In genomic region chr6:97052196-97052770, GRCm38 (mm10) we compare ENCODE assay signal across 26 mouse cellular contexts. TPM values are rescaled to one million over a fixed set of nuclear protein-coding genes. Genes with fewer than 3 reads are reported as not detected.
DNase-seq lines count a peak whose midpoint lies in the region; ATAC-seq and TF ChIP-seq lines count a peak whose summit lies in the region.
"Had no signal": no experiment of that assay in that cellular context is flagged by ENCODE, and none has a peak within 500 bp of the region (broad histone marks: within the 10 kb centered on the region; RNA-seq: fewer than 3 reads in every experiment).

No protein-coding gene starts in this region.

- no peaks in the 10 kb centered on the region for H3K27me3 ChIP-seq in forebrain, embryonic 14.5 days (replicated peaks; ENCODE audit: control insufficient read depth, insufficient read depth, low read length)
- no peaks in the 10 kb centered on the region for H3K27me3 ChIP-seq in forebrain, embryonic 11.5 days (ENCODE audit: control insufficient read depth, insufficient read depth, low read length)
- H3K27me3 ChIP-seq in heart, embryonic 10.5 days (ENCODE audit: insufficient read depth, poor library complexity, severe bottlenecking): peaks cover 5% of the 10 kb centered on the region; the same call in 1 of the 2 replicates
- peaks cover 2% of the 10 kb centered on the region for H3K27me3 ChIP-seq in kidney, embryonic 15.5 days
- H3K27me3 ChIP-seq: embryonic facial prominence, embryonic 15.5 days; forebrain, embryonic 15.5 days had no signal

- no peaks in the 10 kb centered on the region for H3K9me3 ChIP-seq in forebrain, embryonic 14.5 days (replicated peaks; ENCODE audit: control insufficient read depth, low read length)
- H3K9me3 ChIP-seq in forebrain, embryonic 11.5 days (ENCODE audit: control insufficient read depth, low read length): no peaks in the 10 kb centered on the region
- H3K9me3 ChIP-seq in heart, embryonic 10.5 days: no peaks in the 10 kb centered on the region
- H3K9me3 ChIP-seq in kidney, embryonic 15.5 days (replicated peaks): no peaks in the 10 kb centered on the region
- H3K9me3 ChIP-seq: embryonic facial prominence, embryonic 13.5 days; embryonic facial prominence, embryonic 15.5 days; forebrain, embryonic 12.5 days; forebrain, embryonic 15.5 days had no signal

- WGBS in forebrain, embryonic 14.5 days: 47% methylated on average over 8 of the region's 8 CpGs
- 81% methylated on average over 8 of the region's 8 CpGs for WGBS in forebrain, embryonic 11.5 days
- 78% methylated on average over 8 of the region's 8 CpGs for WGBS in heart, embryonic 10.5 days
- WGBS in kidney, embryonic 15.5 days: 80% methylated on average over 8 of the region's 8 CpGs

- no peak for ATAC-seq in forebrain, embryonic 14.5 days
- ATAC-seq in forebrain, embryonic 11.5 days (replicated peaks; ENCODE audit: low FRiP score): no peak
- no peak for ATAC-seq in kidney, embryonic 15.5 days (replicated peaks; ENCODE audit: low FRiP score)
- ATAC-seq: activated CD4-positive, CD25-positive, alpha-beta regulatory T cell, adult 4 months; forebrain, embryonic 15.5 days; Patski had no signal

- H3K4me2 ChIP-seq in forebrain, embryonic 14.5 days (ENCODE audit: low read length): no peak overlapping the region
- no peak overlapping the region for H3K4me2 ChIP-seq in forebrain, embryonic 11.5 days (ENCODE audit: low read depth, low read length, severe bottlenecking)
- H3K4me2 ChIP-seq in kidney, embryonic 15.5 days: no peak overlapping the region
- H3K4me2 ChIP-seq: embryonic facial prominence, embryonic 13.5 days; embryonic facial prominence, embryonic 15.5 days; forebrain, embryonic 12.5 days; forebrain, embryonic 15.5 days had no signal

- TF ChIP-seq CTCF in brain, embryonic 14.5 days (IDR thresholded peaks at IDR 0.05; ENCODE audit: borderline replicate concordance, extremely low read depth, insufficient read depth, insufficient read length): no peak

- no peak for TF ChIP-seq POLR2A in brain, embryonic 14.5 days (IDR thresholded peaks at IDR 0.05; ENCODE audit: borderline replicate concordance, extremely low read depth, insufficient read depth, insufficient read length, poor library complexity, severe bottlenecking)

- no peak overlapping the region for H3K27ac ChIP-seq in forebrain, embryonic 14.5 days (ENCODE audit: low read depth, low read length)
- no peak overlapping the region for H3K27ac ChIP-seq in forebrain, embryonic 11.5 days (ENCODE audit: low read depth, low read length)
- H3K27ac ChIP-seq in heart, embryonic 10.5 days: no peak overlapping the region
- H3K27ac ChIP-seq in kidney, embryonic 15.5 days: no peak overlapping the region
- H3K27ac ChIP-seq: embryonic facial prominence, embryonic 13.5 days; embryonic facial prominence, embryonic 15.5 days; forebrain, embryonic 12.5 days; forebrain, embryonic 15.5 days had no signal

- H3K4me3 ChIP-seq in forebrain, embryonic 14.5 days (ENCODE audit: low read depth, low read length): no peak overlapping the region
- no peak overlapping the region for H3K4me3 ChIP-seq in forebrain, embryonic 11.5 days (ENCODE audit: low read depth, low read length)
- H3K4me3 ChIP-seq in heart, embryonic 10.5 days: no peak overlapping the region
- H3K4me3 ChIP-seq in kidney, embryonic 15.5 days (replicated peaks): no peak overlapping the region
- H3K4me3 ChIP-seq: embryonic facial prominence, embryonic 13.5 days; embryonic facial prominence, embryonic 15.5 days; erythroblast, embryonic 14.5 days; forebrain, embryonic 12.5 days; forebrain, embryonic 15.5 days had no signal

- no peaks in the 10 kb centered on the region for H3K36me3 ChIP-seq in forebrain, embryonic 14.5 days (ENCODE audit: control insufficient read depth, insufficient read depth, low read length)
- no peaks in the 10 kb centered on the region for H3K36me3 ChIP-seq in forebrain, embryonic 11.5 days (ENCODE audit: control insufficient read depth, insufficient read depth, low read length)
- no peaks in the 10 kb centered on the region for H3K36me3 ChIP-seq in heart, embryonic 10.5 days
- no peaks in the 10 kb centered on the region for H3K36me3 ChIP-seq in kidney, embryonic 15.5 days
- H3K36me3 ChIP-seq: embryonic facial prominence, embryonic 13.5 days; embryonic facial prominence, embryonic 15.5 days; forebrain, embryonic 12.5 days; forebrain, embryonic 15.5 days had no signal

- H3K4me1 ChIP-seq in forebrain, embryonic 14.5 days (ENCODE audit: control insufficient read depth, insufficient read depth, low read length): no peaks in the 10 kb centered on the region
- H3K4me1 ChIP-seq in forebrain, embryonic 11.5 days (replicated peaks; ENCODE audit: control insufficient read depth, insufficient read depth, low read length): no peaks in the 10 kb centered on the region
- no peaks in the 10 kb centered on the region for H3K4me1 ChIP-seq in heart, embryonic 10.5 days
- H3K4me1 ChIP-seq in kidney, embryonic 15.5 days: no peaks in the 10 kb centered on the region
- H3K4me1 ChIP-seq: embryonic facial prominence, embryonic 13.5 days; embryonic facial prominence, embryonic 15.5 days; forebrain, embryonic 15.5 days had no signal

- peak; percentile 48 for DNase-seq in forebrain, embryonic 14.5 days (ENCODE audit: low spot score)
- no peak for DNase-seq in forebrain, embryonic 11.5 days (ENCODE audit: low spot score)
- DNase-seq in heart, adult 11 months: peak; percentile 1
- no peak for DNase-seq in heart, embryonic 10.5 days (ENCODE audit: low spot score)
- DNase-seq in layer of hippocampus, postnatal 10 days (ENCODE audit: low spot score in 2 of 2): peak; percentile 16 to 19
- no peak for DNase-seq in layer of hippocampus, adult 9-10 months (ENCODE audit: low spot score)
- DNase-seq in brain, embryonic 14.5 days (ENCODE audit: low read depth): peak; percentile 50
- DNase-seq: adrenal gland, adult 8-10 months; adrenal gland, postnatal 14 days; adrenal gland, postnatal 36 days; cerebellum, adult 11 months; cerebellum, adult 2 months; cerebellum, adult 9-10 months; cerebellum, postnatal 36 days; embryo, embryonic 11 days had no signal

- H3K9ac ChIP-seq in forebrain, embryonic 14.5 days (ENCODE audit: low read length): no peak overlapping the region
- H3K9ac ChIP-seq in forebrain, embryonic 11.5 days (ENCODE audit: low read length): no peak overlapping the region
- H3K9ac ChIP-seq in kidney, embryonic 15.5 days: no peak overlapping the region
- H3K9ac ChIP-seq: embryonic facial prominence, embryonic 13.5 days; embryonic facial prominence, embryonic 15.5 days; forebrain, embryonic 12.5 days; forebrain, embryonic 15.5 days had no signal

RNA-seq across cellular contexts. Expression of gene Fam19a4, which starts 7.9 kb away (rescaled TPM):
- 0.83 and 1.1 TPM in 2 replicates for polyA plus RNA-seq in forebrain, embryonic 14.5 days (2014; fragmentation: Nextera tagmentation; extraction: Ambion mirVana)
- 0.41 and 0.87 TPM in 2 replicates for polyA plus RNA-seq in forebrain, embryonic 11.5 days (2014; fragmentation: Nextera tagmentation; extraction: Ambion mirVana)
- 0.11 TPM in 1 of 2 replicates, not detected in the other for polyA plus RNA-seq in heart, embryonic 10.5 days (2016; fragmentation: Nextera tagmentation; extraction: Ambion mirVana)
- under 1 TPM; 0.33 to 0.55 TPM for total RNA-seq in layer of hippocampus, postnatal 10 days (2021)
- polyA plus RNA-seq in brain, embryonic 14.5 days (2012; rRNA removed): 1.4 and 2.3 TPM in 2 replicates
- polyA plus RNA-seq in kidney, embryonic 15.5 days (2015; fragmentation: Nextera tagmentation; extraction: Ambion mirVana): 0.98 and 1.00 TPM in 2 replicates
- total RNA-seq: common myeloid progenitor, adult 5-6 weeks; MEL had no signal
- polyA plus RNA-seq: C2C12; erythroblast, embryonic 14.5 days; Patski had no signal

Comparison
In these comparisons a context has a peak if more than half of its experiments do, and no peak if none do; other contexts are left out.
1. DNase-seq: peak in forebrain, embryonic 14.5 days (single experiment), heart, adult 11 months (single experiment), layer of hippocampus, postnatal 10 days (2 of 2) and brain, embryonic 14.5 days (single experiment); none in forebrain, embryonic 11.5 days (single experiment), heart, embryonic 10.5 days (single experiment) and layer of hippocampus, adult 9-10 months (single experiment).